Mouse (Mus musculus) layer of hippocampus, postnatal 14 days (tissue): ENCODE measurements around the gene Ctc1. TPM values are rescaled to one million over a fixed set of nuclear protein-coding genes. Genes with fewer than 3 reads are reported as not detected.

Experiments used
- DNase-seq, 2 experiments: peaks; one replicate each; pipeline ENCODE4 v3.0.0; 2021 to 2022; ENCODE audit warnings: low spot score in 2 of 2, mixed read lengths in 1 of 2
- total RNA-seq, 2 experiments: library from RNA; stranded (reverse); gene quantifications; 2 replicates each; pipeline ENCODE4 v1.2.3; 2021

Gene Ctc1
- total RNA-seq, 2 experiments from 2014 or later: 33.6 to 38.8 TPM

GRCm38 (mm10) chr11:69046395-69046774, 30.7 kb downstream of the Ctc1 start:
- DNase-seq: no peak

- DNase-seq: no peak
These were observed 31.9 kb downstream of the Ctc1 start for GRCm38 (mm10) chr11:69047592-69047991.

DNA sequence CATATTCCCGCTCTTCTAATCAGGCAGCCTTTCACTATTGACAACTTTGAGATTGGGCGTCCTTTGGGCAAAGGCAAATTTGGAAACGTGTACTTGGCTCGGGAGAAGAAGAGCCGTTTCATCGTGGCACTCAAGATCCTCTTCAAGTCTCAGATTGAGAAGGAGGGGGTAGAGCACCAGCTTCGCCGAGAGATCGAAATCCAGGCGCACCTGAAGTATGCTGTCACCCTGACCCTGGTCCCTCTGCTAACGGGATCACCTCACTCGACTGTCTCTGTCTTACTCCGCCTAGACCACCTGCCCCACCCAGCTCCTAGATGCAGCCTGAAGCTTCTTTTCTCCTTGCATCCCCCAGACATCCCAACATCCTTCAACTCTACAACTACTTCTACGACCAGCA, 32.4 kb downstream of the Ctc1 start:
- DNase-seq: no peak

DNA sequence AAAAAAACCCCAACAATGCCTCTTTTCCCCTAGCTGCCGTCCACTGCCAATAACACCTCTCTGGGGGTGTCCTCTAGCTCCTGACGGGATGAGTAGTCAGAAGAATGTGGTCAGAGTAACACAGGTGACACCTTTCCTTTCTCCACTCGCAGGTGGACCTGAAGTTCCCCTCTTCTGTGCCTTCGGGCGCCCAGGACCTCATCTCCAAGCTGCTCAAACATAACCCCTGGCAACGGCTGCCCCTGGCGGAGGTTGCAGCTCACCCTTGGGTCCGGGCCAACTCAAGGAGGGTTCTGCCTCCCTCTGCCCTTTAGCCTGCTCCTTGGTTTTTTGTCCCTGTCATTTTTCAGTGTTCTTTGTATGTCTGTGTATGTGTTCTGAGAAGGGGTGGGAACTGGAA, 35.0 kb downstream of the Ctc1 start:
- no peak for DNase-seq

DNA sequence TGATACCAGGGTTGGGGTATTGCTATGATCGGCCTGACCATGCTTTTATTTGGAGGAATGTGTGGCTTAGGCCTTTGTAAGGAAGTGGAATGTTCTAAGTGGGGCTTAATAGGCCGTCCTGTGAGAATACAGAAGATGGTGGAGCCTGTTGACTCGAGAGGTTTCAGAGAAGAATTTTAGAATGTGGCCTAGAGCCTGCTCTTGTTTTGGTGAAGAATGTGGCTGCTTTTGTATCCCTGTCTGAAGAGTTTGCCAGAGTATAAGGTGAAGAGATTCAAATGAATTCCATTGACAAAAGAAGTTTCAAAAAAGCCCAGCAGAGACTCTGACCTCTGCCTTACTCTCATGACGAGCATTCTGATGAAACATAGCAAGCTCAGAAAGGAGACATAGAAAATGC, 36.1 kb downstream of the Ctc1 start:
- DNase-seq: no peak

DNA sequence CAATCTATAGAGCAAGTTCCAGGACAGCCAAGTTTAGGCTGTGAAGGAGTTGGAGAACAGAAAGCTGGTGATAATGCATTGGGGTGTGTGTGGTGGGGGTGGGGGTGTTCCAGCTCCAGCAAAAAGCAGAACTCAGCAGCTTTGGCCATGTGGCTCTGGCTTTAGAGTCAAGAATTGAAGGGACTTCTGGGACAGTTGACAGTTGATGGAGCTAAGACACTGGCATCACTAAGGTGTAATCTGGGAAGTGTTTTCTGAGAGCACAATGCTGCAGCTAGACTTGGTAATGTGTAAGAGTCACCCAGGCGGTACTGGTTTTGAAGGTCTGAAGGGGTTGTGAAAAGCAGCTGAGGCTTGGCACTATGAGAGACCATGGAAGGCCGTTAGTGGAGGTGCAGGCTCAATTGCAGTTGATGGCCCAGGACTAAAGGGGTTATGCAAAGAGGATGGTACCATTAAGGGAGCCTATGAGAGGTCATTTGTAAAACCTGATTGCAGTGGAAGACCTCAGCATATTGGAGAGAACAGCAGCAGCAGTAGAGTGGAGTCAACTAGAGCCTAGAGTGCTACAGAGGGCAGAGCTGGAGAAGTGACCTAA, 37.2 kb downstream of the Ctc1 start:
- DNase-seq: no peak

DNA sequence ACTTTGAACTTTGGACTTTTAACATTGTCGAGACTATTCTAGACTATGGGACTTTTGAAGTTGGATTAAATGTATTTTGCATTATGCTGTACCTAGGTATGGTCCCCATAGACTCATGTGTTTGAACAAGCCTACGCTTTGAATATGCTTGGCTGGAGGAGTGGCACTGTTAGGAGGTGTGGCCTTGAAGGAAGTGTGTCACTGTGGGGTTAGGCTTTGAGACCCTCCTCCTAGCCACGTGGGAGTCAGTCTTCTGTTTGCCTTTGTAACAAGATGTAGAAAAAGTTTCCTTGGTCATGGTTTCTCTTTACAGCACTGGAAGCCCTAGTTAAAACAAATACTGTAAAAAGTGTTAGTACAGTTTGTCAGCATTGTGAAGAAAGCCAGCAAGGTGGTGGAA, 38.1 kb downstream of the Ctc1 start:
- DNase-seq: no peak

DNA sequence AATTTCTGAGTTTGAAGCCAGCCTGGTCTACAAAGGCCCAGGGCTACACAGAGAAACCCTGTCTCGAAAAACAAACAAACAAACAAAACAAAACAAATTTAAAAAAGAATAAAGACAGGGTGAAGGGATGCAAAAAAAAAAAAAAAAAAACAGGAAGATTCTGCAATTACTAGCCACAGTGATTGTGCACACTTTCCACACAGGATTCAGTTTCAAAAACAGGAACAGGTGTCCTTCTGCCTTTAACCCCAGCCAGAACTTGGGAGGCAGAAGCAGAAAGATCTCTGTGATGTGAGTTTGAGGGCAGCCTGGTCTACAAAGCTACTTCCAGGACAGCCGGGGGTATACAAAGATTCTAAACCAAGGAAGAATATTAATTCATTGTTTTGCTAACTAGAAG, 42.6 kb downstream of the Ctc1 start:
- DNase-seq: no peak

DNA sequence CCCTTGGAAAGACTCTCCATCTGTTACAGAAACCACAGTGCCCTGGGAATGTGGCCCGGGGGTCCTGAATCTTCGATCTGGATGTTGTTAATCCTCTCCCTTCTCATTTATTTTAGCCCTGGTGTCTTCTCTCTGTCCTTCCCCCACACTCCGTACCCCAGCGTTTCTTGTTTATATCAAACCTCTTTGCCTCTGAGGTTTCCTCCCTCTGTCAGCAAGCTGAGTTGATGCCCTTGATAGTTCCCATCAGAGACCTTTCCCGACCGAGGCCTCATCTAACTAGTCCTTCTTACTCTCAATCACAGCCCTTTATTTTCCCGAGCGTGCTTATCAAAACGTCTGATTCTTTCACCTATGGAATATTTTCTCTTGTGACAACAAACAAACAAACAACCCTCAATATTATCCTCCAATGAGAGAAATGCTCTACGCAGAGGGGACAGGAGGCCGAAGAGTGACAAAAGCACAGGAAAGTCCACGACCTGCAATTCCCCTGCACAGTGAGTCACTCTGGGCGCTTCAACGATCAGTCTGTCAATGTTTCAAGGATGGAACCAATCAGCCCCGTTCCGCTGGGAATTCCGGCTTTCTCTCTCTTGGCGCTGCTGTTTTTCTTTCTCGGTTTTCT, 43.1 kb downstream of the Ctc1 start:
- DNase-seq: no peak

GRCm38 (mm10) chr11:69059357-69059974, 43.8 kb downstream of the Ctc1 start, which contains the start of gene Borcs6:
Gene Borcs6, plus strand, starts transcription at chr11:69059717.
- peak; percentile 93 to 98 for DNase-seq

GRCm38 (mm10) chr11:69059975-69060411, 44.3 kb downstream of the Ctc1 start:
- no peak for DNase-seq

GRCm38 (mm10) chr11:69060448-69061254, 44.9 kb downstream of the Ctc1 start:
- peak in 1 of 2 experiments; percentile 25 for DNase-seq

DNA sequence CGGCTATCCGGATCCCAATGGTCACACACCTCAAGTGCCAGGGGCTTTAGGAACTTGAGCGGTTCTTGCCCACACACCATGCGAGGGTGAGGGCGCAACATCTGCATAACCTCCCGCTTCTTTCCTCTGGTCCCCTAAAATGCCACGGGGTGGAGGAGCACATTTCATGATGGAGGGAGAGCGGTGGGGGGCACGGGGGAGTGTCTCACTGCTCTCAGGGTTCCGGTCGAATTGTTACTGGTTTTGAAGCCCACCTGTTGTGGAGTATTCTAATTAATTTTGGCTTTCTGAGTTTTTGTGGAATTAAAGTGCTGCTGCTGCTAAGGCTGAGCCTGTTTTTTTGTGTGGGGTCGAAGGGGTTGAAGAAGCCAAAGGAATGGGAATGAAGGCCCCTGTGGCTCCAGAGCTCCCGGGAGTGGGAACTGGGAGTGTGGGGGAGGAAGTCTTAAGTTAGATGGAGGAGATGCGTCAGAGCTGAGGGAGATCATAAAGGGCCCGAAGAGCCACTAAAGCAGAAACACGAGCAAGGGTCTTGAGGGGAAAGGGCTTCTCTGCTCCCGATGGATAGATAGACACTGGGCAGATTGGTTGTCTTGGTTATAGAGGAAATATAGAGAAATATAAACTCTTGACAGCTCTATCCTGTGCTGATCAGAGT, 45.7 kb downstream of the Ctc1 start:
- no peak for DNase-seq

DNA sequence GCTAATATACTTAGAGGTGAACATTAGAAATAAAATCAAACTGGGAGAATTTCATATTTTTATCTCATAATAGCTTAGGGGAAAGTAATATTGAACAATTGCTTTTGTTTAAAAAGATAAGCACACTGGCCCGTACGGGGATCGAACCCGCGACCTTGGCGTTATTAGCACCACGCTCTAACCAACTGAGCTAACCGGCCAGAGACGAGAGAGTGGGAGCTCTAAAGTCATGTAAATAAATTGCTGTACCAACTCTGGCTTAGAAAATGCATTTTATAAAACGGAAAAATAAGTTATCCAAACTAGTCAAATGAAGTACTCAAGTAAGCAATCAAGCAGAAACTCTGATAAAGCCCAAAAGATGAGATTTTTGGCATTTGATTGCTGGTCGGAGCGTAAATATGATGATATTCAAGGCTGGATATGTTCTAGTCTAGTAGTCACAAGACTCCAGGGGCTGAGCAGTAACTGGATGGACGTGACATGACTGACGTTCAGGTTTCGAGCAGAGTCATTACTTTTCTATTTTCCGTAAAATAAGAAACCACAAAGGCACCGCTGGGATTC, 46.6 kb downstream of the Ctc1 start:
- peak; percentile 65 to 88 for DNase-seq

DNA sequence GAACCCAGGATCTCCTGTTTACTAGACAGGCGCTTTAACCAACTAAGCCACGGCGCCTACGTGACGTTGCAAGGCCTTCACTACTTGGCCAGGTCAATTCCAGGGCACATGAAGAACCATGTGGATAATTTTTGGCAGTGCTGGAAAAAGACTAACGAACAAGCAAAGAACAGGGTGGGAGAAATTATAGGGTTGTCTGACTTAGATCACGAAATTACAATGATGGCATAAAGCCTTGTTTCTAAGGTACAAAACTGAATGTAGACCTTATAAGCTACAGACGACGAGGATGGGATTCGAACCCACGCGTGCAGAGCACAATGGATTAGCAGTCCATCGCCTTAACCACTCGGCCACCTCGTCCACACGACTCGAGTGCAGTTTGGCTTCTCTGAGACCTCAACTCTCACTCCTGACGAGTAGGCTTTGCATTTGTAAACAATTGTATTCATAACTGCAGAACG, 47.1 kb downstream of the Ctc1 start:
- DNase-seq: peak; percentile 97 to 98

DNA sequence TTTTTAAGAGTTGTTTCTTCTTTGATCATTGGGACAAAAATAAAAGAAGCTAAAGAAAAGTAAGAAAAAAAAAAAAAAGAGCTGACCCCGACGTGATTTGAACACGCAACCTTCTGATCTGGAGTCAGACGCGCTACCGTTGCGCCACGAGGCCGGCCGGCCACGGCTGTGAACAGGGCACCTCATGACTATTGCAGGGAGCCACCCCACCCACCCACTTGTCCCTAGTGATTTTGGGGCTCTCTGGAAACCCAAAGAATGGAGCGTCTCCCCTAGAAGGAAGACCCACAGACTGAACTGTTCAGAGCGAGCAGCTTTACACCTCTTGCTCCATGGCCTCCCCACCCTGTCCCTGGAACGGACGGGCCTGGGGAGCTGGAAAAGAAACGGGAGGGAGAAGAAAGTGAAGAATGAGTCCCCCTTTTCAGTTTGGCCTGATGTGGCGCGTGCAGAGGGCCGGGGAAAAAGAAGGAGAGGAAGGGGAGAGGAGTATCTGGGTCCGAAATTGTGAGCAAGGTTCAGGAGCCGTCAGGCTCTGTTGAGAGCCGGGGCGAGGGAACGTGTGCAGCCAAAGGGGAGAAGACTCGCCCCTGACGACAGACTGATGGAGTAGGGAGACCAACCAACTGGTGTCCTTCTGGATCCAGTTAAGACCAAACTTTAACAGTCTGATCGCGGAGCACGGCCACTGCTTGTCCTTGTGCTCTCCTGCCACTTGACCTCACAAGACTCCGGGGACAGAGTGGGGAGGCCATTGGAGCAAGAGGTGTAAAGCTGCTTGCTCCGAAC, 47.9 kb downstream of the Ctc1 start:
- DNase-seq: peak; percentile 80 to 82

GRCm38 (mm10) chr11:69064259-69065133, 48.8 kb downstream of the Ctc1 start:
- DNase-seq: no peak

DNA sequence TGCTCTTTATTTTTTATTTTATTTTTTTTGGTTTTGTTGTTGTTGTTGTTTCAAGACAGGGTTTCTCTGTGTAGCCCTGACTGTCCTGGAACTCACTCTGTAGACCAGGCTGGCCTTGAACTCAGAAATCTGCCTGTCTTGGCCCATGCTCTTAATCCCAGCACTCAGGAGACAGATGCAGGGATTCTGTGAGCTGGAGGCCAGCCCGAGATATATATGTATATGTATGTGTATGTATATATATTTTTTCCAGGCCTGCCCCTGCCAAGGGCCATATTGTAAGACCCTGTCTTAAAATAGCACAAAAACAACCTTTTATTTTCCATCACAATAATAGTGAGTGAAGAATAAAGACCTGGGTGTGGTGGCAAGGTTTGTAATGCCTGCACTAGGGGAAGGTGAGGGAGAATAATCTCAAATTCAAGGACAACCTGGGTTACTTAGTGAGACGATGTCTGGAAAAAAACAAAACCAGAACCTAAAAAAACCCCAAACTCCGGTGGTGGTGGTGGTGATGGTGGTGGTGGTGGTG, 49.7 kb downstream of the Ctc1 start:
- DNase-seq: no peak
